Mouse (Mus musculus) adrenal gland (tissue): ENCODE results near the gene Zbp1.

Source experiments
- intact Hi-C: fragments of 180-260 bp; cut with DNase I; formaldehyde crosslinking; loops from one replicate; pipeline ENCODE4 v1.15.1; 2025

Gene Zbp1

GRCm38 (mm10) chr2:173181486-173181885 lies 37.2 kb downstream of the Zbp1 start:
- intact Hi-C loops = no loop called here

GRCm38 (mm10) chr2:173180721-173181388 lies 37.9 kb downstream of the Zbp1 start:
- intact Hi-C loops = no loop called here

GRCm38 (mm10) chr2:173180026-173180425 lies 38.7 kb downstream of the Zbp1 start:
- intact Hi-C loops = no loop called here

GRCm38 (mm10) chr2:173179046-173179445 lies 39.7 kb downstream of the Zbp1 start:
- intact Hi-C loops = no loop called here

DNA sequence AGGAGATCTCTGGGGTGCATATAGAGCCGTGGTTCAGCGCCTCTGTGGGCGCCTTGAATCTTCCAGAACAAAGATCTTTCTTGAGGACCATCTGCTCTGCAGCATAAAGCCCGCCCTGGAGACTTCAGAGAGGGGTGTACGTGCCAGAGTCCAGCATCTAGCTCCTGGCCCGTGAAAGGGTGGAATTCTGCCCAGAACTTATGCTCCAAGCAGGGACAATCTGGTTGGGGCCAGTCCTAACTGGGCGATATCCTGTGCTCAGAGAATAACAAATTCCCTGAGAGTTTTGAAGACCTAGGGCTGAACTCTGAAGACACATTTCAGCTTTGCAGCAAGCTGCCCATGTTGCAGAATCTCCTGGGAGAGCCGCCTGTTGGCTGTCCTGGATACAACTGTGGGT lies 40.8 kb downstream of the Zbp1 start:
- intact Hi-C loops = no loop called here

- intact Hi-C loops = no loop called here
These were observed 41.2 kb downstream of the Zbp1 start for GRCm38 (mm10) chr2:173177481-173177880.

DNA sequence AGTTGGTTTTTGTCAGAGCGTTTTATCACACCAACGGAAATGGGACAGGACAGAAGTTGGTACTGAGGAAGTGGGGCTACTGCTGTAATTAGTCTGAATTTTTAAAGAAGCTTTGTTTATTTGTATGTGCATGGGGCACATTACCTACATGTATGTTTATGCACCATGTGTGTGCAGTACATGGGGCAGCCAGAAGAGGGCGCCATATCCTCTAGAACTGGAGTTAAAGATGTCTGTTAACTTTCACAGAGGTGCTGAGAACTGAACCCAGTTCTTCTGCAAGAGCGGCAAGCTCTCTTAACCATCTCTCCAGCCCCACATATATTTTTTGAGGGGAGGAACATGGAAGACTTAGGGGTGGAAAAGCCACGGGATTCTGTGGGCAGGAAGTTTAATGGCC lies 43.0 kb downstream of the Zbp1 start:
- intact Hi-C loops = no loop called here

DNA sequence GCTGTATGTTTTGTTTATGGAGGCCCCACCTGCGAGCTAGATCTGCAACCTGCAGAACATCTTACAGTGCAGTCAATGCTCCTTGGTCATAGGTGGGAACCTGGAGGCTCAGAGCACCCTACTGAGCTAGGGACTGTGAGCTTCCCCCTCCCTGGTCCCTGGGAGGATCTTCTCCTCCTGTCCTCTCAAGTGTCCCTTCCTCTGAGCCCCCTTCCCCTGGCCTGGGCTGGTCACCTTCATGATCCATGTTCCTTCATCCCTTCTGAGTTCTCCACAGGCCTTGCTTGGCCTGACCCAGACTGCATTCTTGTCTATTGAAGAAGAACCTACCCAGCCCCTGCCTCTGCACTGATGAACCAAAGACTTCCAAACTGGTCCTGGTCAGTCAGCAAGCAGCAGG lies 44.2 kb downstream of the Zbp1 start:
- intact Hi-C loops = no loop called here

DNA sequence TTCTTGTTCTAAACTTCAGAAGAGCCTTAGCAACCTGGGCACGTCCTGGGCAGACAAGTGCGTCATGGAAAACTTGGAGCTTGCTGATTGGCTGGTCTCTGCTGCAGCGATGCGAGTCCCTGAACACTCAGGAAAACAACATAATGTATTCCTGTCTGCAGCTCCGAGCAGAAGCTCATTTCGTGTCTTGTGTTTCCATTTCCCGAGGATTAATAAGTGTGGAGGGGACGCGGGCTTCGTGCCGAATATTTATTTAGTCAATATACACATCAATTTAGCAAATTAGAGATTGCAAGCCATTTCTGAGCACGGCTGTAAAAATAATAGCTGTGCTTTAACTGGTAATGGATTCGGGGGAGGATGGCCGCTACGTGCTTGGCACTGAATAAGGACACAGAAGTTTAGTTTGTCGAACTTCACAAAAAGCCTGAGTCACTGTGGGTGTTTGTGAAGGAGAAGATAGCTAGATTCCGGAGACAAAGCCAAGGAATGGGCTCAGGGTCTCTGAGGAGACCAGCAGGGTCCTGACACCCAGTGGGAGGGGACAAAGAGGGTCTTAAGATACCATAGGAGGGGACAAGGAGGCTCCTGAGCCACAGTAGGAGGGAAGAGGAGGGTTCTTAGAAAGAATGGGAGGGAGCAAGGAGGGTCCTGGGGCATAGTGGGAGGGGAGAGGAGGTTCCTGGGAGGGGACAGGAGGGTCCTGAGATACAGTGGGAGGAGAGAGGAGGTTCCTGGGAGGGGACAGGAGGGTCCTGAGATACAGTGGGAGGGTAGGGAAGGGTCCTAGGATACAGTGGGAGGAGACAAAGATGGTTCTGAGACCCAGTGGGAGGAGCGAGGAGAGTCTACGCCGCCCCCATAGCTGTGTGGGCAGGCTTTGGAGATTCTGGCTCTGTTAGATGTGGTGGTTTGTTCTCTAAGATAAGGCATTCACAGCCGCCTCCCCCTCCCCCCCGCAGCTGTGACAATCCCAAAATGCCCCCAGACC lies 44.9 kb downstream of the Zbp1 start:
- intact Hi-C loops = no loop called here

DNA sequence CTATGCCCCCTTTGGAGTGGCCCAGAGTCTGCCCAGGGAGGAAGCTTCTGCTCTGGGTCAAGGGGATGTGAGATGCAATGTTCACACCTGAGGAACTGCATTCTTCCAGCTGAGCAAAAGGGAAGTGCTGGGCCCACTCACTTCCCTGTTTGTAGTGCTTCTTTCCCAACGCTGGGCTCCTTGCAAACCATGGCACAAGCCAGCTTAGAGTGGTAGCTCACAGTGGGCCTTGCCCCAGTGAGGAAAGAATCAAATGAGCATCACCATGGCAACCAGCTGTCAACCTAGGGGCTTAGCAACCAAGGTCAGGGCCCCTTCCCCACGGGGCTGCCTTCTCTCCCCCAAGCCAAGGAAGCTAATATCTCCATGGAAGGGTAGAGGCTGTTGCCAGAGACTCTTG lies 45.7 kb downstream of the Zbp1 start:
- intact Hi-C loops = no loop called here

DNA sequence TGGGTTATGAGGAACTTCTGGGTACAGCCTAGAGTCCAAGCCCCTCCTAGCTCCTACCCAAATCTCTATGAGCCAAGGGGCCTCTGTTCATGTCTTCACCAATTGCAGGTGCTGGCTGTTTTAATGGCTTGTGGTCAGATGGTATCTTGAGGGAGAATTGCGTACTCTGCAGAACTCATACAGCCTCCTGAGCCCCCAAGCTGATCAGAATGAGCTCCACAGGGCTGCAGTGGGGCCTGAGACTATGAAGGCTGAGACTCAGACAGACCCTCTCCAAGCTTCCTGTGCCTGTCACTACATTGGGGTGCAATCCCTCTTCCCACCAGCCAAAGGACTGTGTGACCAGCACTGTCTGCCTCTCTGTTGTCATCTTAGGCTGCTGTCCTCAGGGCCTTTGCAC lies 46.3 kb downstream of the Zbp1 start:
- intact Hi-C loops = no loop called here

DNA sequence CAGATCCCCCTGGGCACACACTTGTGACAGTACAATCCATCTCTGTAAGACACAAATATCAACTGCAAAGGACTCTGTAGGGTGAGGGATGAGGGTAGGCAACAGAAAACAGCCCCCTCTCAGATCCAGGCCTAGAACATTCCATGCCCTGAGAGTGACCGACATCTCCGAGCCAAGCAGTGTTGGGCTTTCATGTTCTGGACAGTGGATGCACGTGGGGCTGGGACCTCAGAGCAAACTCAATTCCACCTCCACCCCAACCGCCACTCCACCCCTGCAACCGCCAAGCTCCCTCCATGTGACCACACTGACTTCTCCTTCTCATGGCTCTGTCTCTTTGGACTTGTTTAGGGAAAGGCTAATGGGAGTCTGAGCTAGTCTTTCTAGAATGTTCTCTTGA lies 46.8 kb downstream of the Zbp1 start:
- intact Hi-C loops = no loop called here

DNA sequence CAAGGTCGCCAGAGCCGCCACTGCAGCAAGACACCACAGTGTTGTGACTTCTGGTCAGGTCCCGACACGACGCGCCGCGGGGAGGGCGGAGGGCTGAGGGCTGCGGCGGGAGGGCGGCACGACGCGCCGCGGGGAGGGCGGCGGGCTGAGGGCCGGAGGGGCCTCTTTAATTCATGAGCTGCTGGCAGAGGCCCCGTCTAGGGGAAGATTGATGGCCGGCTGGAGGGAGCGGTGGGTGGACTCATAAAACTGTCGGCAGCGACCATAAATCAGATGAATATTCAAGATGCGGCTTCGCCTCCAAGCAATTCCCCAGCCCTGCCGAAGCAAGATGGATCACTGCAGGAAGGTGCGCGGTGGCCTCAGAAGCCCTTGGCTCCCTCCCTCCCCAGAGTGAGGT lies 47.3 kb downstream of the Zbp1 start:
- intact Hi-C loops = no loop called here

GRCm38 (mm10) chr2:173170715-173171114 lies 48.0 kb downstream of the Zbp1 start:
- intact Hi-C loops = no loop called here

DNA sequence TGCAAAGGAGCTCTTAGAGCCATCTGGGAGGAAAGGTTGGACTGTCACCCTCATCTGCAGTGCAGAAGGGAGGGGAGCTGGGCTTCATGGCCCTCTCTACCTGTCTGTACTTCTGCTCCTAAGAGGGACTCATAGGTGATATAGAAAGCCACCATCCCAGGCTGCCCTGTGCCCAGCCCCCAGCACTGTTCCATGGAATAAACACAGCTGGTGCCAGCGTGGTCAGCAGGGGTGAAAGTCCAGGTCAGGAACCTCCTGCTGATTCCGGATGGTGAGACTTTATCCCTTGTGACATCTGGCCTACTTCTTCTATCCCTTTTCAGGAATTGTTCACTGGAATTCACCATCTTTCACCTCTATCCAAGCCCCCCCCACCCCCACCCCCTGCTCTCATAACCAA lies 48.6 kb downstream of the Zbp1 start:
- intact Hi-C loops = no loop called here

DNA sequence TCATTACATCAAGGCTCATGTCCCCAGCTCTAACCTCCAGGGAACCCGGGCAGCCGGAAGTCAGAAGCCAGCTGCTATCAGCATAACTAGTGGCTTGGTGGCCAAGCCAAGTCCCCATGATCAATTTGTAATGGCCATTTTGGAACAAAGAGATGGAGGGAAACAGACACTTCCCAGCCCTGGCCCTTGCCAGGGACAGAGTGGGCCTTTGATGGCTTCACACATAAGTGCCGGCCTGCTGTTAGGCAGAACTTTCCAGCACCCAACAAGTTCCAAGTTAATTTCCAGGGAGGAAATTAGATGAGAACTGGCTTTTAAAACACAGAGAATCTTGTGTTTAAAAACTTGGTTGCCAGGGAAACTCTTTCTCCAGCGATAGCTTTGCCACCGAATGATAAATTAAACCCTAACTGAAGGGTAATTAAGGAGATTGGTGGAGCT lies 50.3 kb downstream of the Zbp1 start:
- intact Hi-C loops = no loop called here

DNA sequence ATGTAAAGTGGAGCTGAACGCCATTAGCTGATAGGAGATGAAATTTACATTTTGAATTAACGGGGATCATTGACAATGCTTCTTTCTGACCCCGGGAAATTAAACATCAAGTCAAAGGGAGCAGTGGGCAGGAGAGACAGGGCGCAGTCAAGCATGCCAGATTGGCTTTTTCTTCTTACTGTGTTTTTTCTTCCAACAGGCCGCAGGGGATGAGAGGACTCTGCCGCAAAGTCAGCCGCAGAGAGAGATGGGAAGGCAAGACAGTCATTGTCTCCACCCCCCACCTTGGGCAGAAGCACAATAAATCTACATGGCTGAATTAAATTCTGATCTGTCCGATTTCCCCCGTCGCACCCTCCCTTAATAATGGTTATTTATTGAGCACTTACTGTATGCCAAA lies 53.4 kb downstream of the Zbp1 start:
- intact Hi-C loops = no loop called here

GRCm38 (mm10) chr2:173164946-173165345 lies 53.8 kb downstream of the Zbp1 start:
- intact Hi-C loops = loop anchor here (1.0 to 5.0 kb wide), 2 partner anchors 19 to 58 kb away; no protein-coding TSS in a partner anchor

GRCm38 (mm10) chr2:173164358-173164757 lies 54.4 kb downstream of the Zbp1 start:
- intact Hi-C loops = loop anchor here (1.0 to 5.0 kb wide), 2 partner anchors 20 to 57 kb away; no protein-coding TSS in a partner anchor

GRCm38 (mm10) chr2:173163380-173163779 lies 55.3 kb downstream of the Zbp1 start:
- intact Hi-C loops = loop anchor here (5.0 kb wide), 1 partner anchor 56 kb away; no protein-coding TSS in a partner anchor

DNA sequence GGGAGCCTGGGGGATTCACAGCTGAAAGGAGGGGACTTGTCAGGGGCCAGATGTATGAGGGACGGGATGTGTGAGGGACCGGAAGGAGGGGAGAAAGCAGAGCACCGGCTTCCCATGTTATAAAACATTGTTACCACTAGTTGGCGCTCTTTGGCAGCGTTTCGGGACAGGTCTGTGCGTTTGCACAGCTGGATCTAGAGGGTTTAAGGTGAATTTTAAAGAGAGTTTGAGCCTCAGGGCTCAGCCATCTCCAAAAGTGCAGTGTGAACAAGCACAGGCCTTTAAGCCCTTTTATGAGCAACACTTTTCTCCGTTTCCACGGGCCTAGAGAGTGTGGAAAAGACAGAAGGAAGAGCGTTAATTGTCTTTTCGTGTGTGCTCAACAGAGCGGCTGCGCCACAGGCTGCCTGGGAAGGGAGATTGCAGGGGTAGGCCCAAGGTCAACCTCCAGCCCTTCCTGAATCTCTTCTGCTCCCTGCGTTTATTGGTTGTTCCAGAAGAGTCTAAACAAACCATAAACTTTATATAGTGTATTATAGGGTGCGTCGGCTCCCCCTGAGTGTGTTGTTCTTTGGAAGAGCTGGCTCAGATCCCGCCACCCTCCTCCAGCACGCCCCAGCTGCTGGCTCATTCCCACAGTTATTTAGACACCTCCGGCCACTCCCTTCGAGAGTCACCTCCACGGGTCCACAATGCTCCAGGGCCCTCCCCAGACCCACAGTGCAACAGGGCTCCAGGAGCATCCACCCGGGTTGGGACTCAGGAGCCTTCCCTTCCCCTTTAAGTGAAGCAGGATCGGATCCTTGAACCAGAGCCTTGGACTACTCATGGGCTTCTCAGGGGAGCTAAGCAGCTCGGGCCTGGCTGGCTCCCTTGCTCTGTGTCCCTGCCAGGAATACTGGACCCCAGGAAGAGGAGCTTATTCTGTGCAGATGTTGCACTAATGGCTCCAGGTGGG lies 59.1 kb downstream of the Zbp1 start:
- intact Hi-C loops = loop anchor here (5.0 kb wide), 1 partner anchor 52 kb away; no protein-coding TSS in a partner anchor
